Mouse (Mus musculus) testis, postnatal 14 days (tissue): Measurements from ENCODE around the gene Rspry1.
A peak's percentile ranks its signal among the peaks of the same experiment; 100 is the strongest.

Source experiments
- DNase-seq: peaks from one replicate; pipeline ENCODE4 v3.0.0; 2021; ENCODE audit warnings: low spot score

Gene Rspry1

DNA sequence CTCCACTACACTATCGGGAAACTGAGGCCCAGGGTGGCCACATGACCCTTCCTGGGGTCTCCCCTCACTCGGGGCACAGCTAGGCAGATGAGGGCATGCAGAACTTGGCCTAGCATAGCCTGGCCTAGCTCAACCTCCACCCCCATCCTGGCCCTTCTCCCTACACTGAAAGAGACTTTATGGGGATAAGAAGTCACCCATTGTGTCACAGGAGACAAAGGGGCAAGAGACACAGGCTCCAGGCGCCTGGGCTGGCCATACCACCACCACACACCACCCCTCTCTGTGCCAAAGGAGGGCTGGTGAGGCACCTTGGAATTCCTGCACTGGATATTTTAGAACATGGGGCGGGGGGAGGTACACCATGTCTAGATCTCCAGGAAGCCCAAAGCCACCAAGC, 82.5 kb downstream of the Rspry1 start:
- no peak for DNase-seq

DNA sequence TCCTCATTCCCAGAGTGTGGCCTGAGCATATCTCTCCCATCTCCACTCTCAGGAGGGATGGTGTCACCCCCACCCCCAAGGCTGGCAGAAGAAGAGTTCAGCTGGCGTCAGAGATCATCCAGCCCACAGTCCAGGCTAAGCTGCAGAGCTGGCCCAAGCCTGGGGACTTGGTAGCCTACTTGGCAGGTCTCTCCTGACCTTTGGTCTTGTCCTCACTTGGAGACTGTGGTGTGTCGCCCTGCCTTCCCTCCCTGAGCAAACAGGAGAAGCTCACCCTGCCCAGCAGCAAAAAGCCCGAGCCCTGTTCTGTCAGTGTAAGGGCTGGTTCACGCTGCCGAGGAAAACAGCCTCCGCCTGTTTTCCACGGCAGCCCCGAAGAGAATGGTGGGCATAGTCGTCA, 84.2 kb downstream of the Rspry1 start:
- no peak for DNase-seq

DNA sequence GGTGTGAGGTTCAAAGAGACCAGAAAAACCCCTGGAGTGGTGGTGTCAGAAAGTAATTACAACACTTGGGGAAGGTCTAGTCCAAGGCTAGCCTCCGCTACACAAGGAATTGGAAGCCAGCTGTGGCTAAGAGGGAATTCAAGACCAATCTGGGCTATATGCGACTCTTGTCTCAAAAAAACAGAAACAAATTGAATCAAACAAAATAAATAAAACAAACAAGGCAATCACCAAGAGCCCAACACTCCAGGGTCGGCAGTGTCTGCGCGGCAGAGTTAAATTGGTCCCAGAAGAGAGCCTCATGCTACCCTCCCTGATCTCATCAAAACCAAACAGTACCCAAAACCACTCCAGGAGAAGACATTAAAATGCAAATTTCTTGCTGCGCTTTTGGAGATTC, 93.0 kb downstream of the Rspry1 start:
- no peak for DNase-seq

DNA sequence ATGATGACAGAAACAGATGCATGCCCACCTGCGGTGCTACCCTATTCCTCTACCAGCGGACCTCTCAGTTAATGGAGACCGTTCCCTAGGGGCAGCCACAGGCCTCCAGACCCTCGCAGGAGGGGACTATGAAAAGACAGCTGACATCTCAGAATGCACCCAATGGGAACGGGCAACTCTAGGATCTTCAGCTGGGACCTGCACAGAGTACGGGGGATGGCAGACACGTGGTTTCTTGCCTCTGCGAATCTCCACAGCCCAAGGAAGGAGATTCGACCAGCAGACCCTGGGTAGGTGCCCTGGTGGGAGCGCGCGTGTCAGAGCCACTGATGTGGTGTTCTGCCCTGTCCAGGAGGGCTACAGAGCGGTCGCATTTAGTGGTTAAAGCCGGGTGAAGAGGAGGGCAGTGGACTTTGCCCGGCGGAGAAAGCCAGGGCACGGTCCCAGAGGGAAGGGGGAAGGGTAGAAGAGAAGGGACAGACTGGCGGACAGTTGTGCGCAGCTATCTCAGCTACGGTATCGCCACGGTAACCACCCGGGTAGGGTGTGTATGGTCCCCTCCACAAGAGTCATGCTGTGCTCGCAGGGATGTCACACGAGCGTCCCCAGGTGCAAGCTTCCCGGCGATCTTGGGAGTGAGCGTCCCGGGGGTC, 93.7 kb downstream of the Rspry1 start:
- no peak for DNase-seq

DNA sequence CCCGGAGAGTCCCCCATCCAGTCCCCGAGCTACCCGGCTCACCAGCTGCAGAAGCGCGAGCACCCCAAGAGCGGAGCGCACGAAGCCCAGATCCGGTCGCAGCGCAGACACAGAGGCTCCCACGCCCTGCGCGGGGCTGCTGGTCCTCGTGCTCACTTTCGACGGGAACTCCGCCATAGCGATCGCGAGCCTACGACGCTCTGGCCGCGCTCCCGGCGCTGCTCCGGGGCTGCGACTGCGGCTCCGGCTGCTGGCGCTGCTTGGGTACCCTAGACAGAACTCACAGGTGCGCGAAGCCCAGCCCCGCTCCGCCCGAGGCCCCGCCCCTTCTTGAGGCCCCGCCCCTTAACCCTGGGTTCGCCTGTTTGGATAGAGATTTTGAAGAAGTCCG, 94.3 kb downstream of the Rspry1 start, which contains the start of gene Pllp:
Pllp (minus strand) TSS at position 285 of the 391 bp plus-strand sequence.
- DNase-seq = peak; percentile 44

DNA sequence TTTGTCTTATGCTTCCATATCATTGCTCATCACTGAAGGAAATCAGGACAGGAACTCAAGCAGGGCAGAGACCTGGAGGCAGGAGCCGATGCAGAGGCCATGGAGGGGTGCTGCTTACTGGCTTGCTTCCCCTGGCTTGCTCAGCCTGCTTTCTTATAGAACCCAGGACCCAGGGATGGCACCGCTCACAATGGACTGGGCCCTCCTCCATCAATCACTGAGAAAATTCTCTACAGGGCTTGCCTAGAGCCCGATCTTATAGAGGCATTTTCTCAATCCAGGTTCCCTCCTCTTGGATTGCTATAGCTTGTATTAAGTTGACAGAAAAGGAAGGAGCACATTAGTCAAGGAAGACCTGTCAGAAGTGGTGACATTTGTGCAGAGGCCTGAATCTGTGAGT, 94.8 kb downstream of the Rspry1 start:
- no peak for DNase-seq

DNA sequence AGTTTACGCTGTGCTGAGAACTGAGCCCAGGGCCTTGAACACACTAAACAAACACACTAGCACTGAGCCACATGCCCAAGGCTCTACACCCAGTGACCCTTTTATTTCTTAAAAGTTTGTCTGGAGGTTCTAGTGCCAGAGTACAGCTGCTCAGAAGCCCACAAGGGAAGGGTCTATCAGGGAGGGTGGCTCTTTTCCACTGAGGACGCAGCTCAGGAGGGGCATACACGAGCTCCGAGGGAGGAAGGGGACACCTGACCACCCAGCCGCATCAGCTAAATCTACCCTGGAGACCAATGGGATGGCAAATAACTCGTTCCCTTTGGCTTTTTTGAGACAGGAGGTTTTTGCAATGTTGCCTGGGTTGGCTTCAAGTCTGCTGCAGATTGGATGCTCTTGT, 96.2 kb downstream of the Rspry1 start:
- no peak for DNase-seq

DNA sequence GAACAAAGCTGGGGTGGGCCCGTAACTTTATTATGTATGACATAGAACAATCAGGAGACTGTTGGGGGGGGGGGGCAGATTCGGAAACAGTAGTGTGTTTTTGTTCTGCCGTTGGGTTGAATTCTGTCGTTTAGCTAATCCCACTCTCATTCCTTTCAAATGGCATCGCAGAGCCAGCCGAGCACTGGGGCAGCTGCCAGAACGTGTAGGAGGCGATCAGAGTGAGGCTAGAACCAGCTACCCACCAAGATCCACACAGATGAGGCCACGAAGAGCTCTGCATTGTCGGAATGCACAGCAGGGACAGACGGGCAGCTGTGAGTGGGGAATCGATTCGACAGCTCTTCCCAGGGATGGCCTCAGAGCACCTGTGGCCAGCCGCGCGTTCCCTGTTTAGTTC, 97.6 kb downstream of the Rspry1 start:
- peak; percentile 5 for DNase-seq

DNA sequence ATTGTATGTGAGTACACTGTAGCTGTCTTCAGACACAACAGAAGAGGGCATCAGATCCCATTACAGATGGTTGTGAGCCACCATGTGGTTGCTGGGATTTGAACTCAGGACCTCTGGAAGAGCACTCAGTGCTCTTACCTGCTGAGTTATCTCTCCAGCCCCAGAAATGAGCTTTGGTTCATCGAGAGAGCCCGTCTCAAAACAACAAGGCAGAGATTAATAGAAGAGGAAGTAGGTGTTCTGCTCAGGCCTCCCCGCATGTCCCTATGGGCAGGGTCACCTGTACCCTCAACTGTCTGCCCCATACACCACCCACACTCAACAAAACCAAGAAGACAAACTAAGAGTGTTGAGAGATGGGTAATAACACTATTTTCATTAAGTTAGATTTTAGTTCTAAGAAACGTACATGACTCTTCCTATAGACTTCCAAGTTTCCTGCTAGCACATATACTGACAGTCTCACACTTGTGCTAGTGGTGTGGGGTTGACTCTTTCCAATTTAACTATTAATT, 98.7 kb downstream of the Rspry1 start:
- no peak for DNase-seq

DNA sequence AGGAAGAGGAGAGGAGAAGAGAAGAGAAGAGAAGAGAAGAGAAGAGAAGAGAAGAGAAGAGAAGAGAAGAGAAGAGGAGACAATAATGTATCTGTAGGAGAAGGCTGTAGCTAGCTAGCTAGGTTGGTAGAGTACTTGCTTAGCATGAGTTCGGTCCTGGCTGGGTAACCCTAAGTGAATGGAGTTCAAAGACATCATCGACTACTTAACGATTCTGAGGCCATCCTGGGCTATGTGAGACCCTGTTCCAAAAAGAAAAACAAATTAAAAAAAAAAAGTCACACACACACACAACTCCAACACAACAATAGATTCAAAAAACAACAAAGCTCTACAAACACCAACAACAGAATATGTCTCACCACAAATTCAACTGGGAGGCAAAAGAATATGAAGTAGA, 100.4 kb downstream of the Rspry1 start:
- DNase-seq = no peak

DNA sequence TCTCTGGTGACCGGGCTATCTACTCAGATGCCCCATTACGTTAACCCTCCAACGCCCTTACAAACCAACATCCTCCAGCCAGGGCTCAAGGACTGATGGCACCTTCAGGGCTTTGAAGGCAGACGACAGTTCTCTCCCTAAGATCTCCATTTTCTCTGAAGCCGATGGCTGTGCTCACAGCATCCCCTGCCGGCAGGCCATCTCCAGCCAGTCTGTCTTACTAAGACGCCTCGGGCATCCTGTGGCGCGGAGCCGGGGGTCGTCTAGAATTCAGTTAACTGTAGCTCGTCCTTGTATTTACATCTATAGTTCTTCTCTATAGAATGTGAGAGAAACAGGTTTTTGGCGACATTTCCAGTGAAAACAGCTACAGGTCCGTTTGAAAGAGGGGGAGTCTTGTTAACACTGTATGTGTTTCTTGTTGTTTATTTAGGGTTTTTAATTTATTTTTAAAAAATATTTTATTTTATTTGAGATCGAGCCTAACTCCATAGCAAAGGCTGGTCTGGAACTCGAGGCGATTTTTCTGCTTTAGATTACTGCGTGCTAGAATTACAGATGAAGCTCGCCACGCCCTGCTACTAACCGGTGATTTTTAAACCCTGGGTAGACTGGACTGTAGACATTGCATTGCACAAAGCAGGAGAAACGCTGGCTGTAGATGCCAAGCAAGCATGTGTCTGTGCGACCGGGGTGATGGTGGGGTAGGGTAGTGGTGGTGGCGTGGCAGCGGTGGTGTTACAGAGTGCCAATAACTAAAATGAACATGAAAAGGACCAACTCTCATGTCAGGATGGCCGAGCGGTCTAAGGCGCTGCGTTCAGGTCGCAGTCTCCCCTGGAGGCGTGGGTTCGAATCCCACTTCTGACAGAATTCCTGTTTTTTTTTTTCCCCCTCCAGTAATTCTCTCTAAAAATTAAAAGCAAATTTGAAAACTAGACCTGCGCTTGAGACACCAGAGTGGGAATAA, 101.4 kb downstream of the Rspry1 start:
- peak; percentile 76 for DNase-seq

DNA sequence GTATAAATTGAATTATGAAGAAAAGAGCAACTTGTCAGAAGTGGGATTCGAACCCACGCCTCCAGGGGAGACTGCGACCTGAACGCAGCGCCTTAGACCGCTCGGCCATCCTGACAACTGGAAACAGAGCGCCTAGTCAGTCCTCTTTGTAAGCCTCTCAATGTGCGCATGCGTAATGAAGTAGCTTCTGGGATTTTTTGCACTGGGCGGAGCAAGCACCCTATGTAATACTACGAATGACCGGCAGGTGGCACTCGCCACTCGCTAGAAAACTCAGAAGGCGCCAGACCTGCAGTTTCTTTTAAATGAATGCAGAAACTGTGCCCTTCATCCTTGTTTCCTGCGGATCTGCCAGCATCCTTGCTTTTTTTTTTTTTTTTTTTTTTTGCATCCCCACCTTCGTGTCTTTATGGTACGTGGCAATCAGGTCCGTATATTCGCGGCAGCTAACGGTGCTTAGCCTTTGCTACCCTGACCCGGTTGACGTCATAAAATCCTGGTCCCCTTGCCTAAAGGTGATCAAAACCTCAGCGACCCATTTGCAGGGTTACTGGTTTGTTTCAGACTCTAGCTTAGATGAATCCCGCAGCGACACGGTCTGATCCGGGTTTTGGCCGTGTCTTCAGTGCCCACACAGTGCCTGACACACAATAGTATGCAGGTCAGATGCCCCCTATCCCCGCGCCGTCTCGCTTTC, 102.4 kb downstream of the Rspry1 start:
- DNase-seq = peak; percentile 92

DNA sequence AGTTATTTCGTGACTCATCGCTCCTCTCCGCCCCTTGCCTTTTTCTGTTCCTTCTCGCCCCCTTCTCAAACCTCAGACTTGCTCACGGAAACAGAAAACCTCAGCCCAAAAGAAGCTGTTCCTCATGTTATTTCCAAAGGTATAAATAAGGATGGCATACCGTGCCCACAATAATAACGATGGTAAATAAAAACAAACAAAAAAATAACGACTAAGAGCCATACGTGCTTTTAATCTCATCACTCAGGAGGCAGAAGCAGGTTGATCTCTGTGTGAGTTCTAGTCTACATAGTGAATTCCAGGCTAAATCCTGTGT, 102.9 kb downstream of the Rspry1 start:
- DNase-seq = no peak

DNA sequence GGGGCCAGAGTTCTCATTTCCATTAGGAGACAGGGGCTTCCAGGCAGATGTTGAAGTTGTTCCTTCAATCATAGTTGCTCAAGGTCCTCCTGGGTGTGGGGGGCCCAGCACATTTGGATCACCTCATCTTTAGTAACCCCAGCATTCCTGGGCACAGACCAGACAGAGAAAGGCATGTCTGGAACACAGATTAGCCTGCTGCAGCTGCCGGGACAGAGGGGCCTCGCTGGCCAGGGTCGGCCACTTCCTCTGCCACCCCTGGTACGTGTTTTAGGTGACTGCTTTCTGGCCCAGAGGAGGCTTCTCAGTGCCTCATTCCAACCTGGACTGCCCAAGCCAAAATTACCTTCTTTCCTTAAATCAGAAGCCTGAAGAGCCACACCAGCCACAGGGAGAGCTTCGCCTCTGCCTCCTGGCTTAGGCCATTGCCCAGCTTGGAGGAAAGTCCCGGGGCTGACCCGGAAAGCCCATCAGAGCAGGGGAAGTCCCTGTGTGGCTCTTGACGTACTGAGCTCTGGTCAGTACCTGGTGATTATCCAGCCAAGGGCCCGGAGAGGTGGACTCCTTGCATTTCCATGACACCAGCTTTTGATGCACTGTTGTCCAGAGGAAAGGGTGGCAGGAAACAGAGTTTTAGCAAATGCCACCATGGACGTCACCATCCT, 104.0 kb downstream of the Rspry1 start:
- DNase-seq = no peak

DNA sequence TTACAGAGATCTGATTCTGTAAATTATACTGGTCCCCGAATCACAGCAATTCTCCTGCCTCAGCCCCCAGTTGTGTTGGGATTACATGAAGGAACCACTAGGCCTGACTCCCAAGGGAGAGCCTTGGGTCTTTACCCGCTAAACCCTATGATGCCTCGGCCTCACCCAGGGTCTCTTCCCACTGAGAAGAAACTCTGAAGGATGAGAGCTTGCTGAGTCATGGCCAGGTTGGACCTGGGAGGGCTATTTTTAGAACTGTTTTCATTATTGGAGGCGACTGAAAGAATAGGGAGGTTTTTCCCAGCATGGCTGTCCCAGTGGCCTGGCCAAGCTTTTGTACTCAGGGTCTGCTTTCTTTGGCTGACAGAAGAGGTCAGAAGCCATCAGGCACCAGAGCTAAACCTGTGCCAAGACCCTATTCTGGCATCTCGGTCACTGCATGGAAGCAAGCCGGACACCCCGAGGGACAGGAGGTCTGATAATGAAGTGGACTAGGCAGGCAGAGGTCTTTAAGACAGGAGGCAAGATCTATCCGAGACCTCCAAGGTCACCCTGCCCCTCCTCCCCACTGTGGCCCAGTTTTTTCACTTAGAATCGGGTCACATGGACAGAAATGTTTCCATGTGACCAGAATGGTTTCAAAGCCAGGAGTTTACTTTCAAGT, 105.1 kb downstream of the Rspry1 start:
- no peak for DNase-seq
